Mouse (Mus musculus): ENCODE data around the gene Trappc6a. TPM values are rescaled to one million over a fixed set of nuclear protein-coding genes. Genes with fewer than 3 reads are reported as not detected.

Trappc6a gene
- polyA plus RNA-seq, 1 experiment from 2014 or later, result 72.6 TPM

GRCm38 (mm10) chr7:19495521-19496213 is 12.5 kb upstream of the Trappc6a start:
- Histone ChIP-seq H3K27me3 (replicated peaks; ENCODE audit: low read depth, poor library complexity, severe bottlenecking) (peaks cover 32% of the 10 kb centered on the region), H3K4me3 (no peak overlapping the region), H3K9me3 (no peaks in the 10 kb centered on the region), H3K4me1 (peaks cover 17% of the 10 kb centered on the region), H3K36me3 (replicated peaks) (no peaks in the 10 kb centered on the region), H3K27ac (replicated peaks) (no peak overlapping the region)
- 54% methylated on average over 20 of the region's 20 CpGs for WGBS
- no peak for DNase-seq (ENCODE audit: low spot score)

- no peaks in the 10 kb centered on the region for H3K36me3 ChIP-seq (replicated peaks)
- no peak overlapping the region for H3K4me3 ChIP-seq
- WGBS, result 49% methylated on average over 5 of the region's 5 CpGs
- peaks cover 17% of the 10 kb centered on the region for H3K4me1 ChIP-seq
- no peak for DNase-seq (ENCODE audit: low spot score)
- H3K27ac ChIP-seq (replicated peaks), result no peak overlapping the region
- no peaks in the 10 kb centered on the region for H3K9me3 ChIP-seq
- H3K27me3 ChIP-seq (replicated peaks; ENCODE audit: low read depth, poor library complexity, severe bottlenecking), result peaks cover 27% of the 10 kb centered on the region
Observed at GRCm38 (mm10) chr7:19496214-19496555, 12.0 kb upstream of the Trappc6a start.

- H3K4me1 ChIP-seq, result peaks cover 10% of the 10 kb centered on the region
- peaks cover 6% of the 10 kb centered on the region for H3K27me3 ChIP-seq (replicated peaks; ENCODE audit: low read depth, poor library complexity, severe bottlenecking)
- no peak overlapping the region for H3K27ac ChIP-seq (replicated peaks)
- H3K9me3 ChIP-seq, result no peaks in the 10 kb centered on the region
- H3K36me3 ChIP-seq (replicated peaks), result no peaks in the 10 kb centered on the region
- no peak for DNase-seq (ENCODE audit: low spot score)
- H3K4me3 ChIP-seq, result no peak overlapping the region
- WGBS, result 65% methylated on average over 4 of the region's 4 CpGs
Observed at GRCm38 (mm10) chr7:19498326-19498725, 9.9 kb upstream of the Trappc6a start.

GRCm38 (mm10) chr7:19500420-19501363 is 7.5 kb upstream of the Trappc6a start:
- H3K4me1 ChIP-seq, result peaks cover 8% of the 10 kb centered on the region
- no peaks in the 10 kb centered on the region for H3K36me3 ChIP-seq (replicated peaks)
- H3K9me3 ChIP-seq, result no peaks in the 10 kb centered on the region
- WGBS, result 71% methylated on average over 12 of the region's 12 CpGs
- no peak overlapping the region for H3K4me3 ChIP-seq
- no peaks in the 10 kb centered on the region for H3K27me3 ChIP-seq (replicated peaks; ENCODE audit: low read depth, poor library complexity, severe bottlenecking)
- no peak for DNase-seq (ENCODE audit: low spot score)
- H3K27ac ChIP-seq (replicated peaks), result no peak overlapping the region

GRCm38 (mm10) chr7:19501658-19502057 is 6.5 kb upstream of the Trappc6a start:
- H3K27me3 ChIP-seq (replicated peaks; ENCODE audit: low read depth, poor library complexity, severe bottlenecking), result no peaks in the 10 kb centered on the region
- peaks cover 7% of the 10 kb centered on the region for H3K4me1 ChIP-seq
- no peak overlapping the region for H3K27ac ChIP-seq (replicated peaks)
- DNase-seq (ENCODE audit: low spot score), result no peak
- H3K36me3 ChIP-seq (replicated peaks), result no peaks in the 10 kb centered on the region
- no peak overlapping the region for H3K4me3 ChIP-seq
- WGBS, result 69% methylated on average over 4 of the region's 4 CpGs
- no peaks in the 10 kb centered on the region for H3K9me3 ChIP-seq

GRCm38 (mm10) chr7:19503481-19504068 is 4.6 kb upstream of the Trappc6a start:
- H3K36me3 ChIP-seq (replicated peaks), result no peaks in the 10 kb centered on the region
- no peaks in the 10 kb centered on the region for H3K9me3 ChIP-seq
- DNase-seq (ENCODE audit: low spot score), result peak; percentile 63
- no peaks in the 10 kb centered on the region for H3K27me3 ChIP-seq (replicated peaks; ENCODE audit: low read depth, poor library complexity, severe bottlenecking)
- H3K4me1 ChIP-seq, result peaks cover 20% of the 10 kb centered on the region
- no peak overlapping the region for H3K4me3 ChIP-seq
- 38% methylated on average over 5 of the region's 5 CpGs for WGBS
- H3K27ac ChIP-seq (replicated peaks), result no peak overlapping the region

GRCm38 (mm10) chr7:19506326-19506725 is 1.9 kb upstream of the Trappc6a start:
- 28% methylated on average over 6 of the region's 6 CpGs for WGBS
- Histone ChIP-seq H3K4me3 (peak overlapping the region; percentile 80), H3K9me3 (no peaks in the 10 kb centered on the region), H3K27me3 (replicated peaks; ENCODE audit: low read depth, poor library complexity, severe bottlenecking) (no peaks in the 10 kb centered on the region), H3K27ac (replicated peaks) (0 out of 2 replicates have a peak overlapping the region, but pooled peaks have one; percentile 93), H3K36me3 (replicated peaks) (peaks cover 6% of the 10 kb centered on the region; the same call in 1 of the 2 replicates), H3K4me1 (peaks cover 26% of the 10 kb centered on the region)
- no peak for DNase-seq (ENCODE audit: low spot score)

- under 1% methylated on average over 71 of the region's 71 CpGs for WGBS
- H3K9me3 ChIP-seq, result no peaks in the 10 kb centered on the region
- H3K27me3 ChIP-seq (replicated peaks; ENCODE audit: low read depth, poor library complexity, severe bottlenecking), result no peaks in the 10 kb centered on the region
- peaks cover 9% of the 10 kb centered on the region; the same call in 1 of the 2 replicates for H3K36me3 ChIP-seq (replicated peaks)
- H3K4me3 ChIP-seq, result peak overlapping the region; percentile 80
- peak; percentile 87 for DNase-seq (ENCODE audit: low spot score)
- peak overlapping the region; percentile 93 for H3K27ac ChIP-seq (replicated peaks)
- H3K4me1 ChIP-seq, result peaks cover 26% of the 10 kb centered on the region
Observed at GRCm38 (mm10) chr7:19506969-19507611, 1.1 kb upstream of the Trappc6a start.

GRCm38 (mm10) chr7:19507612-19507981 is 598 bp upstream of the Trappc6a start:
- H3K36me3 ChIP-seq (replicated peaks), result peaks cover 9% of the 10 kb centered on the region; the same call in 1 of the 2 replicates
- H3K4me3 ChIP-seq, result peak overlapping the region; percentile 80
- peaks cover 26% of the 10 kb centered on the region for H3K4me1 ChIP-seq
- DNase-seq (ENCODE audit: low spot score), result no peak
- 5% methylated on average over 18 of the region's 18 CpGs for WGBS
- no peaks in the 10 kb centered on the region for H3K9me3 ChIP-seq
- peak overlapping the region; percentile 93 for H3K27ac ChIP-seq (replicated peaks)
- H3K27me3 ChIP-seq (replicated peaks; ENCODE audit: low read depth, poor library complexity, severe bottlenecking), result no peaks in the 10 kb centered on the region

GRCm38 (mm10) chr7:19508924-19509568 is 851 bp downstream of the Trappc6a start:
- Histone ChIP-seq H3K4me1 (peaks cover 29% of the 10 kb centered on the region), H3K27me3 (replicated peaks; ENCODE audit: low read depth, poor library complexity, severe bottlenecking) (no peaks in the 10 kb centered on the region; the same call in 1 of the 2 replicates), H3K27ac (replicated peaks) (peak overlapping the region; percentile 93), H3K9me3 (no peaks in the 10 kb centered on the region), H3K4me3 (peak overlapping the region; percentile 80), H3K36me3 (replicated peaks) (peaks cover 9% of the 10 kb centered on the region; the same call in 1 of the 2 replicates)
- 14% methylated on average over 15 of the region's 15 CpGs for WGBS
- no peak for DNase-seq (ENCODE audit: low spot score)

- H3K27me3 ChIP-seq (replicated peaks; ENCODE audit: low read depth, poor library complexity, severe bottlenecking), result no peaks in the 10 kb centered on the region; the same call in 1 of the 2 replicates
- peaks cover 30% of the 10 kb centered on the region for H3K4me1 ChIP-seq
- DNase-seq (ENCODE audit: low spot score), result no peak
- H3K9me3 ChIP-seq, result no peaks in the 10 kb centered on the region
- WGBS, result 94% methylated on average over 7 of the region's 7 CpGs
- peak overlapping the region; percentile 93 for H3K27ac ChIP-seq (replicated peaks)
- H3K36me3 ChIP-seq (replicated peaks), result peaks cover 9% of the 10 kb centered on the region; the same call in 1 of the 2 replicates
- H3K4me3 ChIP-seq, result peak overlapping the region; percentile 80
Observed at GRCm38 (mm10) chr7:19509786-19510185, 1.6 kb downstream of the Trappc6a start.
